Mouse (Mus musculus): ENCODE data around the gene Ano5.

GRCm38 (mm10) chr7:51600021-51600420 is 89.2 kb downstream of the Ano5 start:
- TF ChIP-seq POLR2A (IDR thresholded peaks at IDR 0.05; ENCODE audit: extremely low read depth, insufficient read depth, low read length), result no peak
- no peak for TF ChIP-seq CTCF (IDR thresholded peaks at IDR 0.05; ENCODE audit: extremely low read depth, insufficient read depth, low read length)
